Mouse (Mus musculus): ENCODE measurements around the gene Mpc2. TPM values are rescaled to one million over a fixed set of nuclear protein-coding genes. Genes with fewer than 3 reads are reported as not detected.

Gene Mpc2
- polyA plus RNA-seq (2015; fragmentation: Nextera tagmentation; extraction: Ambion mirVana) = 234 and 371 TPM in 2 replicates

GRCm38 (mm10) chr1:165460360-165460800, at the start of gene Mpc2, which contains the start of gene Dcaf6:
Gene Mpc2, plus strand, starts transcription at chr1:165460637.
Gene Dcaf6, minus strand, starts transcription at chr1:165460475.
- Histone ChIP-seq H3K4me3 (peak within 1 kb of the TSS; percentile 96), H3K36me3 (no peaks in the 10 kb centered on the region), H3K4me1 (replicated peaks) (peaks cover 11% of the 10 kb centered on the region), H3K9me3 (replicated peaks) (no peaks in the 10 kb centered on the region), H3K27ac (peak within 1 kb of the TSS; percentile 95), H3K27me3 (no peaks in the 10 kb centered on the region), H3K4me2 (peak within 1 kb of the TSS; percentile 82), H3K9ac (peak within 1 kb of the TSS; percentile 91)
- ATAC-seq (replicated peaks; ENCODE audit: insufficient number of reproducible peaks, insufficient read depth, low FRiP score, low read depth) = peak; percentile 89
- under 1% methylated on average over 23 of the region's 37 CpGs for WGBS

GRCm38 (mm10) chr1:165421357-165421915, 39.0 kb upstream of the Mpc2 start:
- Histone ChIP-seq H3K9ac (no peak overlapping the region), H3K4me2 (no peak overlapping the region), H3K9me3 (replicated peaks) (no peaks in the 10 kb centered on the region), H3K27me3 (no peaks in the 10 kb centered on the region), H3K27ac (no peak overlapping the region), H3K4me1 (replicated peaks) (no peaks in the 10 kb centered on the region), H3K36me3 (no peaks in the 10 kb centered on the region; the same call in 1 of the 2 replicates), H3K4me3 (no peak overlapping the region)
- WGBS = 85% methylated on average over 7 of the region's 7 CpGs
- ATAC-seq (replicated peaks; ENCODE audit: insufficient number of reproducible peaks, insufficient read depth, low FRiP score, low read depth) = no peak

- Histone ChIP-seq H3K4me2 (no peak overlapping the region), H3K27ac (no peak overlapping the region), H3K4me1 (replicated peaks) (no peaks in the 10 kb centered on the region), H3K4me3 (no peak overlapping the region), H3K9ac (no peak overlapping the region), H3K36me3 (no peaks in the 10 kb centered on the region; the same call in 1 of the 2 replicates), H3K9me3 (replicated peaks) (no peaks in the 10 kb centered on the region), H3K27me3 (no peaks in the 10 kb centered on the region)
- WGBS = 88% methylated on average over 2 of the region's 2 CpGs
- no peak for ATAC-seq (replicated peaks; ENCODE audit: insufficient number of reproducible peaks, insufficient read depth, low FRiP score, low read depth)
These were observed 34.2 kb upstream of the Mpc2 start for GRCm38 (mm10) chr1:165426254-165426653.

- H3K27me3 ChIP-seq = no peaks in the 10 kb centered on the region
- no peak for ATAC-seq (replicated peaks; ENCODE audit: insufficient number of reproducible peaks, insufficient read depth, low FRiP score, low read depth)
- no peak overlapping the region for H3K27ac ChIP-seq
- H3K9ac ChIP-seq = no peak overlapping the region
- H3K36me3 ChIP-seq = no peaks in the 10 kb centered on the region; the same call in 1 of the 2 replicates
- no peaks in the 10 kb centered on the region for H3K4me1 ChIP-seq (replicated peaks)
- H3K4me3 ChIP-seq = no peak overlapping the region
- H3K4me2 ChIP-seq = no peak overlapping the region
- no peaks in the 10 kb centered on the region for H3K9me3 ChIP-seq (replicated peaks)
- 76% methylated on average over 1 of the region's 1 CpGs for WGBS
These were observed 27.6 kb upstream of the Mpc2 start for GRCm38 (mm10) chr1:165432883-165433282.

- no peaks in the 10 kb centered on the region for H3K9me3 ChIP-seq (replicated peaks)
- H3K27me3 ChIP-seq = no peaks in the 10 kb centered on the region
- no peak overlapping the region for H3K9ac ChIP-seq
- no peak overlapping the region for H3K4me3 ChIP-seq
- no peaks in the 10 kb centered on the region; the same call in 1 of the 2 replicates for H3K36me3 ChIP-seq
- peaks cover 5% of the 10 kb centered on the region; the same call in 1 of the 2 replicates for H3K4me1 ChIP-seq (replicated peaks)
- H3K27ac ChIP-seq = no peak overlapping the region
- ATAC-seq (replicated peaks; ENCODE audit: insufficient number of reproducible peaks, insufficient read depth, low FRiP score, low read depth) = no peak
- WGBS = 90% methylated on average over 1 of the region's 1 CpGs
- no peak overlapping the region for H3K4me2 ChIP-seq
These were observed 22.0 kb upstream of the Mpc2 start for GRCm38 (mm10) chr1:165438289-165439021.

GRCm38 (mm10) chr1:165440788-165441187, 19.6 kb upstream of the Mpc2 start:
- H3K4me3 ChIP-seq = no peak overlapping the region
- ATAC-seq (replicated peaks; ENCODE audit: insufficient number of reproducible peaks, insufficient read depth, low FRiP score, low read depth) = 0 out of 2 replicates have a peak, but pooled peaks have one; percentile 43
- WGBS = 74% methylated on average over 3 of the region's 3 CpGs

GRCm38 (mm10) chr1:165441201-165441600, 19.2 kb upstream of the Mpc2 start:
- Histone ChIP-seq H3K36me3 (no peaks in the 10 kb centered on the region), H3K27me3 (no peaks in the 10 kb centered on the region), H3K9ac (no peak overlapping the region), H3K4me2 (no peak overlapping the region), H3K4me3 (no peak overlapping the region), H3K9me3 (replicated peaks) (no peaks in the 10 kb centered on the region), H3K4me1 (replicated peaks) (peaks cover 5% of the 10 kb centered on the region; the same call in 1 of the 2 replicates), H3K27ac (no peak overlapping the region)
- ATAC-seq (replicated peaks; ENCODE audit: insufficient number of reproducible peaks, insufficient read depth, low FRiP score, low read depth) = no peak

More at GRCm38 (mm10) chr1:165440788-165441187, 19.6 kb upstream of the Mpc2 start:
- H3K36me3 ChIP-seq = no peaks in the 10 kb centered on the region
- no peak overlapping the region for H3K4me2 ChIP-seq
- no peaks in the 10 kb centered on the region for H3K27me3 ChIP-seq
- no peaks in the 10 kb centered on the region for H3K9me3 ChIP-seq (replicated peaks)
- H3K4me1 ChIP-seq (replicated peaks) = peaks cover 5% of the 10 kb centered on the region; the same call in 1 of the 2 replicates
- H3K9ac ChIP-seq = no peak overlapping the region
- no peak overlapping the region for H3K27ac ChIP-seq

GRCm38 (mm10) chr1:165441719-165442118, 18.7 kb upstream of the Mpc2 start:
- WGBS = 72% methylated on average over 3 of the region's 3 CpGs
- no peaks in the 10 kb centered on the region for H3K9me3 ChIP-seq (replicated peaks)
- no peak for ATAC-seq (replicated peaks; ENCODE audit: insufficient number of reproducible peaks, insufficient read depth, low FRiP score, low read depth)

GRCm38 (mm10) chr1:165459041-165459502, 1.4 kb upstream of the Mpc2 start:
- H3K9ac ChIP-seq = peak overlapping the region; percentile 91
- ATAC-seq (replicated peaks; ENCODE audit: insufficient number of reproducible peaks, insufficient read depth, low FRiP score, low read depth) = no peak
- H3K4me1 ChIP-seq (replicated peaks) = peaks cover 11% of the 10 kb centered on the region
- H3K27ac ChIP-seq = peak overlapping the region; percentile 95
- H3K9me3 ChIP-seq (replicated peaks) = 0 out of 2 replicates have a peak, but pooled peaks cover 4% of the 10 kb centered on the region
- H3K4me3 ChIP-seq = peak overlapping the region; percentile 96
- 14% methylated on average over 7 of the region's 7 CpGs for WGBS
- no peaks in the 10 kb centered on the region for H3K27me3 ChIP-seq
- H3K4me2 ChIP-seq = peak overlapping the region; percentile 82
- no peaks in the 10 kb centered on the region for H3K36me3 ChIP-seq

More at GRCm38 (mm10) chr1:165441719-165442118, 18.7 kb upstream of the Mpc2 start:
- Histone ChIP-seq H3K27ac (no peak overlapping the region), H3K4me1 (replicated peaks) (peaks cover 5% of the 10 kb centered on the region; the same call in 1 of the 2 replicates), H3K9ac (no peak overlapping the region), H3K27me3 (no peaks in the 10 kb centered on the region), H3K4me2 (no peak overlapping the region), H3K36me3 (no peaks in the 10 kb centered on the region), H3K4me3 (no peak overlapping the region)

GRCm38 (mm10) chr1:165459503-165460181, 795 bp upstream of the Mpc2 start:
- ATAC-seq (replicated peaks; ENCODE audit: insufficient number of reproducible peaks, insufficient read depth, low FRiP score, low read depth) = peak; percentile 0; the same call in 1 of the 2 replicates

More at GRCm38 (mm10) chr1:165459503-165460181, 795 bp upstream of the Mpc2 start:
- Histone ChIP-seq H3K9ac (peak overlapping the region; percentile 91), H3K4me2 (peak overlapping the region; percentile 82), H3K4me1 (replicated peaks) (peaks cover 11% of the 10 kb centered on the region), H3K27ac (peak overlapping the region; percentile 95), H3K9me3 (replicated peaks) (no peaks in the 10 kb centered on the region), H3K4me3 (peak overlapping the region; percentile 96), H3K27me3 (no peaks in the 10 kb centered on the region), H3K36me3 (no peaks in the 10 kb centered on the region)
- under 1% methylated on average over 60 of the region's 60 CpGs for WGBS
